Mouse (Mus musculus) bone marrow macrophage, adult 2 months (primary cell): Measurements from ENCODE around the gene Alkbh5.

Source experiments
- CTCF ChIP-seq: IDR thresholded peaks from 2 replicates; pipeline ENCODE4 v1.5.1; 2012; ENCODE audit warnings: low read depth, mild to moderate bottlenecking, low read length, moderate library complexity
- POLR2A ChIP-seq: IDR thresholded peaks from 2 replicates; pipeline ENCODE4 v1.6.1; 2012; ENCODE audit warnings: mild to moderate bottlenecking, low read depth, low read length, borderline replicate concordance

- TF ChIP-seq CTCF, result no peak
- TF ChIP-seq POLR2A, result no peak
Measured at GRCm38 (mm10) chr11:60495692-60496091, 40.5 kb upstream of the Alkbh5 start.
